ENCODE assay signal across 13 mouse cellular contexts in the genomic region with DNA sequence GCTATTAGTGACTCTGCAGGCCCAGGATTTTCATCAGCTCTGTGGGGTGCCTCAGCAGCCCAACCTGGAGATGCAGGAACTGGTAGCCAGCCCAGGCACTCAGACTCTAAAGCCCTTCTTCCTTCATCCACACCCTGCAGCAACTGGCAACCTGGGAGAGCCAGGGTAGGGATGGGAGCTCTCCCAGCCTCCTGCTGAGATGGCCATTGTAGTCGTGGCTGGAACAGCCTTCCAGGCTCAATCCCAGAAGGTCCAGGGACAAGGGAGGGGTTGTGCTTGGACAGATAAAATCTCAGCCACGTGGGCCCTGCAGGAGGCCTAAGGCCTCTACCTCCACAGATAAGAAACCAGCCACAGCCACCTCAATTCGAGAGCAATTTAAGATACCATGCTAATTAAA. TPM values are rescaled to one million over a fixed set of nuclear protein-coding genes. Genes with fewer than 3 reads are reported as not detected.
DNase-seq lines count a peak whose midpoint lies in the region; ATAC-seq and TF ChIP-seq lines count a peak whose summit lies in the region.
"Had no signal": no experiment of that assay in that cellular context is flagged by ENCODE, and none has a peak within 500 bp of the region (broad histone marks: within the 10 kb centered on the region; RNA-seq: fewer than 3 reads in every experiment).

No protein-coding gene starts in this region.

- no peaks in the 10 kb centered on the region for H3K27me3 ChIP-seq in lung, embryonic 15.5 days
- no peaks in the 10 kb centered on the region for H3K27me3 ChIP-seq in limb, embryonic 12.5 days
- H3K27me3 ChIP-seq: heart, embryonic 13.5 days had no signal

- H3K9me3 ChIP-seq in lung, embryonic 15.5 days: no peaks in the 10 kb centered on the region
- H3K9me3 ChIP-seq in limb, embryonic 12.5 days: 0 out of 2 replicates have a peak, but pooled peaks cover 2% of the 10 kb centered on the region
- H3K9me3 ChIP-seq: heart, embryonic 13.5 days had no signal

- H3K9ac ChIP-seq in lung, embryonic 15.5 days: no peak overlapping the region
- no peak overlapping the region for H3K9ac ChIP-seq in limb, embryonic 12.5 days (replicated peaks)
- H3K9ac ChIP-seq: heart, embryonic 13.5 days had no signal

- WGBS in lung, embryonic 15.5 days: 9% methylated on average over 3 of the region's 3 CpGs
- WGBS in limb, embryonic 12.5 days: 3% methylated on average over 3 of the region's 3 CpGs

- no peaks in the 10 kb centered on the region for H3K36me3 ChIP-seq in lung, embryonic 15.5 days
- no peaks in the 10 kb centered on the region for H3K36me3 ChIP-seq in limb, embryonic 12.5 days
- H3K36me3 ChIP-seq: heart, embryonic 13.5 days had no signal

- no peak for DNase-seq in gastrocnemius, adult 2 months
- no peak for DNase-seq in gastrocnemius, postnatal 36 days
- DNase-seq in lung, postnatal 4 days: no peak
- no peak for DNase-seq in right cerebral cortex, postnatal 4 days
- DNase-seq in Muller cell, postnatal 12 days (ENCODE audit: inconsistent ontology term): no peak
- DNase-seq in embryo, embryonic 11 days: no peak
- DNase-seq: cerebellum, postnatal 14 days; gastrocnemius, postnatal 25 days; kidney, adult 8-10 months; lung, adult 2 months had no signal

- intact Hi-C loops in gastrocnemius, adult 2 months (cut with DNase I): no loop called here
- intact Hi-C loops in gastrocnemius, postnatal 36 days (cut with DNase I): no loop called here

- no peak for TF ChIP-seq CTCF in gastrocnemius, adult 2 months (IDR thresholded peaks at IDR 0.05)

- peak overlapping the region; percentile 93 for H3K27ac ChIP-seq in gastrocnemius, adult 2 months
- H3K27ac ChIP-seq in lung, embryonic 15.5 days: peak overlapping the region; percentile 26; the same call in 1 of the 2 replicates
- peak overlapping the region; percentile 59 for H3K27ac ChIP-seq in limb, embryonic 12.5 days
- H3K27ac ChIP-seq: heart, embryonic 13.5 days had no signal

- no peak for ATAC-seq in lung, embryonic 15.5 days (ENCODE audit: borderline replicate concordance, extremely low read depth, low FRiP score, low TSS enrichment)
- ATAC-seq in limb, embryonic 12.5 days (ENCODE audit: insufficient number of reproducible peaks, insufficient read depth, low FRiP score, low TSS enrichment, low read depth): no peak

- no peak overlapping the region for H3K4me3 ChIP-seq in gastrocnemius, adult 2 months
- no peak overlapping the region for H3K4me3 ChIP-seq in lung, embryonic 15.5 days
- no peak overlapping the region for H3K4me3 ChIP-seq in limb, embryonic 12.5 days (replicated peaks)
- H3K4me3 ChIP-seq: heart, embryonic 13.5 days had no signal

- no peak overlapping the region for H3K4me2 ChIP-seq in lung, embryonic 15.5 days
- H3K4me2 ChIP-seq in limb, embryonic 12.5 days: no peak overlapping the region
- H3K4me2 ChIP-seq: heart, embryonic 13.5 days had no signal

- H3K4me1 ChIP-seq in lung, embryonic 15.5 days: peaks cover 39% of the 10 kb centered on the region
- H3K4me1 ChIP-seq in limb, embryonic 12.5 days (replicated peaks): peaks cover 36% of the 10 kb centered on the region

RNA-seq across cellular contexts. Expression of gene Irf2bp2, which starts 16.9 kb away (rescaled TPM):
- 10 to 100 TPM; 28.6 to 81.6 TPM for total RNA-seq in gastrocnemius, adult 2 months (2021)
- total RNA-seq in gastrocnemius, postnatal 36 days (2021): 10 to 100 TPM; 26.5 to 30.1 TPM
- 12.6 TPM in 2 replicates for polyA plus RNA-seq in lung, embryonic 15.5 days (2015; fragmentation: Nextera tagmentation; extraction: Ambion mirVana)
- 9.3 and 11.0 TPM in 2 replicates for polyA plus RNA-seq in limb, embryonic 12.5 days (2016; fragmentation: Nextera tagmentation; extraction: Ambion mirVana)

Comparison
In these comparisons a context has a peak if more than half of its experiments do, and no peak if none do; other contexts are left out.
1. H3K27ac ChIP-seq: peak in every context shown above with its lines; median percentile 93 in gastrocnemius, adult 2 months; 59 in limb, embryonic 12.5 days; 26 in lung, embryonic 15.5 days.